Mouse (Mus musculus) 3134 (cell line): Measurements from ENCODE around the gene Tmem131l.
"Not testable (repeated sequence)": the region's sequence is repeated elsewhere in the genome, so short reads cannot be mapped to it uniquely, and the experiment has no call there.

Source experiments
- DNase-seq: peaks from one replicate; pipeline ENCODE4 v3.0.0-alpha.2; 2011; ENCODE audit warnings: low spot score; ENCODE audit not compliant: insufficient read length; ENCODE audit errors: extremely low read depth

The Tmem131l gene

GRCm38 (mm10) chr3:83938871-83939270 is 101.1 kb downstream of the Tmem131l start:
- DNase-seq, result no peak

- no peak for DNase-seq
Observed at GRCm38 (mm10) chr3:83934514-83934913, 105.5 kb downstream of the Tmem131l start.

GRCm38 (mm10) chr3:83915768-83916496 is 124.0 kb downstream of the Tmem131l start:
- DNase-seq, result no peak

- DNase-seq, result no peak
Observed at GRCm38 (mm10) chr3:83915102-83915501, 124.9 kb downstream of the Tmem131l start.

- DNase-seq, result no peak
Observed at GRCm38 (mm10) chr3:83910707-83911106, 129.3 kb downstream of the Tmem131l start.

- DNase-seq, result no peak
Observed at GRCm38 (mm10) chr3:83906185-83906584, 133.8 kb downstream of the Tmem131l start.

GRCm38 (mm10) chr3:83905161-83905560 is 134.8 kb downstream of the Tmem131l start:
- no peak for DNase-seq

GRCm38 (mm10) chr3:83904176-83904958 is 135.6 kb downstream of the Tmem131l start:
- no peak for DNase-seq

GRCm38 (mm10) chr3:83902943-83903342 is 137.0 kb downstream of the Tmem131l start:
- no peak for DNase-seq

- DNase-seq, result no peak
Observed at GRCm38 (mm10) chr3:83902459-83902858, 137.5 kb downstream of the Tmem131l start.

GRCm38 (mm10) chr3:83900756-83901373 is 139.1 kb downstream of the Tmem131l start:
- no peak for DNase-seq

- DNase-seq, result peak; percentile 67
Observed at GRCm38 (mm10) chr3:83899556-83899955, 140.4 kb downstream of the Tmem131l start.

- no peak for DNase-seq
Observed at GRCm38 (mm10) chr3:83898246-83898645, 141.7 kb downstream of the Tmem131l start.

GRCm38 (mm10) chr3:83895811-83896210 is 144.2 kb downstream of the Tmem131l start:
- peak; percentile 35 for DNase-seq

GRCm38 (mm10) chr3:83895111-83895510 is 144.9 kb downstream of the Tmem131l start:
- DNase-seq, result no peak

GRCm38 (mm10) chr3:83885163-83885562 is 154.8 kb downstream of the Tmem131l start:
- DNase-seq, result no peak

GRCm38 (mm10) chr3:83879261-83880050 is 160.5 kb downstream of the Tmem131l start:
- not testable (repeated sequence) for DNase-seq

GRCm38 (mm10) chr3:83878801-83879200 is 161.2 kb downstream of the Tmem131l start:
- no peak for DNase-seq

GRCm38 (mm10) chr3:83876299-83876698 is 163.7 kb downstream of the Tmem131l start:
- DNase-seq, result no peak

- DNase-seq, result not testable (repeated sequence)
Observed at GRCm38 (mm10) chr3:83875078-83875477, 164.9 kb downstream of the Tmem131l start.

GRCm38 (mm10) chr3:83872853-83873252 is 167.1 kb downstream of the Tmem131l start:
- not testable (repeated sequence) for DNase-seq
